Mouse (Mus musculus): ENCODE data around the gene Zfp362. TPM values are rescaled to one million over a fixed set of nuclear protein-coding genes. Genes with fewer than 3 reads are reported as not detected.
A peak's percentile ranks its signal among the peaks of the same experiment; 100 is the strongest.

Gene Zfp362
- total RNA-seq, 2 experiments from 2014 or later = 0.08 to 10.5 TPM

DNA sequence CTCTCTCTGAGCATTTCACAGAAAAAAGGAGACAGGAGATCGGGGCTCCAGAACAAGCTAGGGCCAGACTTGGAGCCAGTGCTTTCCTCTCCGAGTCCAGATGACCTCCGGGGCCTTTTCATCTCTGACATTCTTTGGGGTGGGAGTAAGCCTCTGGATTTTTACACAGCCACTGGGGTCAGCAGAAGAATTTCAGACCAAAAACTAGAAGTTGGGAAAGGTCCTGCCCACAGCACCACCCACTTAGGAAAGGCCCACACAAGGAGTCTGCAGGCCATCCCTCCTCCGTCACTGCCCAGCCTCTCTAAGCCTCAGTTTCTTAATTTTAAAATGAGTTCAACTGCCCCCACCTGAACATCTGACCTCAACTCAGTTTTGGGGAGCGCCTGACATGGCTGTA is 2.3 kb downstream of the Zfp362 start:
- ATAC-seq (replicated peaks; ENCODE audit: low FRiP score, poor library complexity, severe bottlenecking) = no peak

- ATAC-seq (replicated peaks; ENCODE audit: low FRiP score, poor library complexity, severe bottlenecking) = no peak
These were observed 4.0 kb downstream of the Zfp362 start for GRCm38 (mm10) chr4:128801675-128802465.

GRCm38 (mm10) chr4:128796788-128797187 is 9.1 kb downstream of the Zfp362 start:
- no peak for ATAC-seq (replicated peaks; ENCODE audit: low FRiP score, poor library complexity, severe bottlenecking)

- no peak for ATAC-seq (replicated peaks; ENCODE audit: low FRiP score, poor library complexity, severe bottlenecking)
These were observed 10.2 kb downstream of the Zfp362 start for GRCm38 (mm10) chr4:128795596-128795995.

GRCm38 (mm10) chr4:128794198-128794597 is 11.6 kb downstream of the Zfp362 start:
- ATAC-seq (replicated peaks; ENCODE audit: low FRiP score, poor library complexity, severe bottlenecking) = no peak

- ATAC-seq (replicated peaks; ENCODE audit: low FRiP score, poor library complexity, severe bottlenecking) = no peak
These were observed 12.1 kb downstream of the Zfp362 start for GRCm38 (mm10) chr4:128793710-128794109.

DNA sequence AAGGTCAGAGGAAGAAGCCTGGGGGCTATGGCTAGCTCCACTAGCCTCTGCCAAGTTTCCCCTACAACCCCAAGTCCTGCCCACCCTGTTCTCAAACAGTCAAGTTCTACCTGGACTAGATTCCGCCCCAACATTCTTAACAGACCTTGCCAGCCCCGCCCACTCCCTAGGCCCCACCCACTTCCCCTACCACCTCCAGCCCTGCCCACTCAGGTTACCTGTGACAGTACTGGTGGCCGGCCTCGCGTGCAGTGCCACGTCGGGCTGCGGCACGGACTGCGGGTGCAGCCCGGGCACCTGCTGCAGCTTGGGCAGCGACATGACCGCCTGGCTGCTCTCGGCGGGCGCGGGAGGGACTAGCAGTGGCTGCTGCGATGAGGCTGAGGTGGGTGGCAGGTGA is 16.2 kb downstream of the Zfp362 start:
- ATAC-seq (replicated peaks; ENCODE audit: low FRiP score, poor library complexity, severe bottlenecking) = no peak

GRCm38 (mm10) chr4:128788108-128788507 is 17.7 kb downstream of the Zfp362 start:
- ATAC-seq (replicated peaks; ENCODE audit: low FRiP score, poor library complexity, severe bottlenecking) = no peak

DNA sequence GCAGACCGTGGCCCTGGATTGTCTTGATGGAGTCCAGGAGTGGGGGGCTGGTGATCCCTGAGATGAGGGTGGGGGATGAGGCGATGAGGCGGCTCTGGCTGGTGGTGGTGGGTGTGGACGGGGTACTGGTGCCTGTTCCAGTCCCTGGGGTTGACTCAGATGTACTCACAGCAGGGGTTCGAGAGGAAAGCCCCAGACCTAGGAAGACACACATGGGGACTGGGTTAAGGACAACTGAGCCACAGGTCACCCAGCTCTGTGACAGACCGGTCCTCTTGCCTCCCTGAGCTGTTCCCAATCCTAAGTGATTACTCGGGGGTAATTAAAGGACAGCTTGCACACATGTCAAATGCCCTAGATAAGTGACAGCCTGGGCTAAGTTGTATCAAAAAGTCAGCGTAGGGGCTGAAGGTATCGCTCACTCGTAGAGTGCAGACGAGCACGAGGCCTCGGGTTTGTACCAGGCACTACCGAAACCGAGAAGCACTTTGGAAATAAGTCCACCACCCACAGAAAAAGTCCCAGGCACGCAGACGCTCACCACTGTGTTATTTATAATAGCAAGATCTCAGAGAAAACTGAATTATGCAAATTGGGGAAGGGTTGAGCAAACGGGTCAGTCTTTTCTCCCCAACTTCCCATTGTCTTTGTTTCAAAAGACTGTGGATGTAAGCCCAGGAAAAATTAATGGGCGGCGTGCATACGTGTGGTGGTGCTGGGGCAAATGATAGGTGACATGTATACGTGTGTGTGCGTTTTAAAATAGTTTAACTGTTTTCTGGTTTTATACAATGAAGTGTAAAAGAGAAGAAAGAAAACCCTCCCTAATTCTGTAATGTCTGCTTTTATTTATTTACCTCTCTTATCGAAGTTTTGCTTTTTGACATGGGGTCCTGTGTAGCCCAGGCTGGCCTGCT is 18.6 kb downstream of the Zfp362 start:
- ATAC-seq (replicated peaks; ENCODE audit: low FRiP score, poor library complexity, severe bottlenecking) = no peak

GRCm38 (mm10) chr4:128785921-128786654 is 19.8 kb downstream of the Zfp362 start:
- ATAC-seq (replicated peaks; ENCODE audit: low FRiP score, poor library complexity, severe bottlenecking) = no peak

DNA sequence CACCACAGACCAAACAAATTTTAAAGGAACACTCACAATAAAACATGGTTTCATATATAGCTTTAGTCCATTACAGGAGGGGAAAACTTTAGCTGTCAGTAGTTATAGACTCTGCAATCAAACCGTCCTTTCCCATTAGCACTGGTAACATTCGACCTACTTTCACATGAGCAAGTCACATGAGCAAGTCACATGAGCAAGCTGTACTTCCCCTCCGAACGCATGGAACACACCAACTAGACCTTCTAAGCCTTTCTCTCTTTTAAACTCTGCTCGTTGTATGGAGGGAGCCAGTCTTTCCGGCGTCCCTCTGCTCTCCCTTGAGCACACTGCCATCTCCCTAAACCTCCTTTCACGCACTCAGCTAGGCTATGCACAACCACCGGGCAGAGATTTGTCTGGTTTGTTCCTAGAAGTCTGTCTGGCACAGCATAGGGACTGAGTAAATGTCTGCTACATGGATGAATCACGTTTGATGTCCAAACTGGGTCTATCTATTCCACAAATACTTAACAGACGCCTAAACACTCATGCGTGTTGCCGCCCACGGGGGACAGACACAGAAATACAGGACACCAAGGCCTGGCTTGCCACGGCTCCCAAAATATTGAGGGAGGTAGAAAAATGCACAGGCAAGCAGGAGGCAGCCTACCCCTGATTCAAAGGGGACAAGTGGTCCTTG is 20.8 kb downstream of the Zfp362 start:
- ATAC-seq (replicated peaks; ENCODE audit: low FRiP score, poor library complexity, severe bottlenecking) = no peak

GRCm38 (mm10) chr4:128782645-128783044 is 23.2 kb downstream of the Zfp362 start:
- ATAC-seq (replicated peaks; ENCODE audit: low FRiP score, poor library complexity, severe bottlenecking) = no peak

GRCm38 (mm10) chr4:128782037-128782436 is 23.8 kb downstream of the Zfp362 start:
- no peak for ATAC-seq (replicated peaks; ENCODE audit: low FRiP score, poor library complexity, severe bottlenecking)

DNA sequence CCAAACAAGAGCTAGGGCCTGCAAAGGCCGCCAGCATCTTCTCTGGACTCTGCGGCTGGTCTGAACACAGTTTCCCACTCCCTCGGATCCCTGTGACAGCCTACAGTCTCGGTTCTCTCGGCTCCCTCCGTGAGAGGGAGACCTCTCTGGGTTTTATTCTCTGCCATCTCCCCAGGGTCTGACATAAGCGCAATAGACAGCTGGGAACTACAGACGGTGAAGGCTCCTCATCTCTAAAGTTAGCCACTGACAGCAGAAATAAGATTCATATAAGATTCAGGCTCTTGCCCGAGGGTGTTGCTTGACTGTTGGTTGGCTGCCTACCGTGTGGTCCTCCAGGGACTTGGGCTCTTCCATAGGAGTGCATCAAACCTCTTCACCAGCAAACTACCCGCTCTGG is 28.3 kb downstream of the Zfp362 start:
- ATAC-seq (replicated peaks; ENCODE audit: low FRiP score, poor library complexity, severe bottlenecking) = no peak

GRCm38 (mm10) chr4:128776568-128777289 is 29.1 kb downstream of the Zfp362 start:
- peak; percentile 75 for ATAC-seq (replicated peaks; ENCODE audit: low FRiP score, poor library complexity, severe bottlenecking)

DNA sequence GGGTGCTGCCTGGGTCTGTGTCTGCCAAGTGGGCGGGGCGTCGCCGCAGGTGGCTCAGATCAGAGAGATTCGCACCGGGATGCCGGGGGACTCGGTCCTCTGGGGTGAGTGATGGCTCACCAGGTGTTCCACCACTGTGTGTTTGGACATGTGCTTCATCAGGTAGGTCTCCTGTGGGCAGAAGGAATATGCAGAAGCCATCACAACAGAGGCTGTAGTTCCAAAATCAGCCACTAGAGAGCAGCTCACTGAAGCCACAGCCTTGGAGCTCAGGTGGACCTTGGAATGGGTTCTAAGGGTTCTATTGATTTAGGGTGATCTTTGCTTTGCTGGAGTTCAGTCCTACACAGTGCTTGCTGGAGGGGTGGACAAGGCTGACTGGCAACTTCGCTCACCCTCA is 31.4 kb downstream of the Zfp362 start:
- ATAC-seq (replicated peaks; ENCODE audit: low FRiP score, poor library complexity, severe bottlenecking) = peak; percentile 53; the same call in 1 of the 2 replicates

DNA sequence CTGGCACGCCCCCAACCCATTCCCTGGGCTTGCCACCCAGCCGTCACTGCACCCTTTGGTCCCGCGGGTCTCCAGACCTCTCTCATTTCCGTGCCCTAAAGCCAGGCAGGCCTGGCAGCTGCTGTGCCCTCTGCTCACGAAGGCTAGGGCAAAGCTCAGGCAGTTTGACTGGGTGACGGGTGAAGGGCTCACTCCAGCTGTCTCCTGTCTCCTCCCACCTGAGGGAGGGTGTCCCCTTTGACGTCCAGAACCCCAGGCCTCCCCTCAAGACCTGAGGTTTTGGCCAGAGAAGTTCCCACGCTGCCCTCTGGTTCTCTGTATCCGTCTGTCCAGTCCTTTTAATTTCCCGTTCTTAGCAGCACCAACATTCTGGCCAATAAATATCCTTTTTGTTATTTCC is 32.0 kb downstream of the Zfp362 start:
- no peak for ATAC-seq (replicated peaks; ENCODE audit: low FRiP score, poor library complexity, severe bottlenecking)

- ATAC-seq (replicated peaks; ENCODE audit: low FRiP score, poor library complexity, severe bottlenecking) = no peak
These were observed 35.1 kb downstream of the Zfp362 start for GRCm38 (mm10) chr4:128770698-128771097.
